Mouse (Mus musculus): Measurements from ENCODE around the gene 1700001C19Rik. TPM values are rescaled to one million over a fixed set of nuclear protein-coding genes. Genes with fewer than 3 reads are reported as not detected.

1700001C19Rik gene
- polyA plus RNA-seq, 1 experiment from 2014 or later = 0.45 TPM

GRCm38 (mm10) chr17:47408558-47408898, 28.6 kb downstream of the 1700001C19Rik start:
- peak; percentile 82 for TF ChIP-seq CTCF (IDR thresholded peaks at IDR 0.05; ENCODE audit: low read depth)
- no peak for TF ChIP-seq EP300 (optimal IDR thresholded peaks at IDR 0.05)
- Histone ChIP-seq H3K36me3 (ENCODE audit: control insufficient read depth, insufficient read depth, low read length) (no peaks in the 10 kb centered on the region), H3K27ac (replicated peaks) (no peak overlapping the region), H3K4me3 (ENCODE audit: low read depth, low read length) (no peak overlapping the region), H3K9ac (ENCODE audit: low read length) (no peak overlapping the region), H3K9me3 (ENCODE audit: control insufficient read depth, low read length) (no peaks in the 10 kb centered on the region), H3K4me1 (replicated peaks; ENCODE audit: control insufficient read depth, insufficient read depth) (no peaks in the 10 kb centered on the region), H3K4me2 (replicated peaks; ENCODE audit: low read depth) (no peak overlapping the region), H3K27me3 (ENCODE audit: control insufficient read depth, insufficient read depth, low read length) (peaks cover 3% of the 10 kb centered on the region; the same call in 1 of the 2 replicates)
- peak; percentile 69 for ATAC-seq (ENCODE audit: low FRiP score, low TSS enrichment)
- peak; percentile 79 for DNase-seq (ENCODE audit: low spot score)
- WGBS = 20% methylated on average over 8 of the region's 8 CpGs

GRCm38 (mm10) chr17:47407717-47408557, 29.2 kb downstream of the 1700001C19Rik start:
- Histone ChIP-seq H3K9ac (ENCODE audit: low read length) (no peak overlapping the region), H3K27me3 (ENCODE audit: control insufficient read depth, insufficient read depth, low read length) (peaks cover 3% of the 10 kb centered on the region; the same call in 1 of the 2 replicates), H3K27ac (replicated peaks) (no peak overlapping the region), H3K9me3 (ENCODE audit: control insufficient read depth, low read length) (no peaks in the 10 kb centered on the region), H3K4me3 (ENCODE audit: low read depth, low read length) (no peak overlapping the region), H3K4me1 (replicated peaks; ENCODE audit: control insufficient read depth, insufficient read depth) (no peaks in the 10 kb centered on the region), H3K36me3 (ENCODE audit: control insufficient read depth, insufficient read depth, low read length) (no peaks in the 10 kb centered on the region), H3K4me2 (replicated peaks; ENCODE audit: low read depth) (no peak overlapping the region)
- 58% methylated on average over 10 of the region's 10 CpGs for WGBS
- DNase-seq (ENCODE audit: low spot score) (no peak), ATAC-seq (ENCODE audit: low FRiP score, low TSS enrichment) (no peak)
- no peak for TF ChIP-seq EP300 (optimal IDR thresholded peaks at IDR 0.05)
- TF ChIP-seq CTCF (IDR thresholded peaks at IDR 0.05; ENCODE audit: low read depth) = no peak

- Histone ChIP-seq H3K27me3 (ENCODE audit: control insufficient read depth, insufficient read depth, low read length) (no peaks in the 10 kb centered on the region), H3K27ac (replicated peaks) (no peak within 1 kb of the TSS), H3K4me1 (replicated peaks; ENCODE audit: control insufficient read depth, insufficient read depth) (0 out of 2 replicates have a peak, but pooled peaks cover 2% of the 10 kb centered on the region), H3K4me3 (ENCODE audit: low read depth, low read length) (no peak within 1 kb of the TSS), H3K9me3 (ENCODE audit: control insufficient read depth, low read length) (no peaks in the 10 kb centered on the region), H3K4me2 (replicated peaks; ENCODE audit: low read depth) (no peak within 1 kb of the TSS), H3K9ac (ENCODE audit: low read length) (no peak within 1 kb of the TSS), H3K36me3 (ENCODE audit: control insufficient read depth, insufficient read depth, low read length) (no peaks in the 10 kb centered on the region)
- no peak for DNase-seq (ENCODE audit: low spot score)
- TF ChIP-seq EP300 (optimal IDR thresholded peaks at IDR 0.05) (no peak), CTCF (IDR thresholded peaks at IDR 0.05; ENCODE audit: low read depth) (no peak)
- 57% methylated on average over 10 of the region's 10 CpGs for WGBS
- no peak for ATAC-seq (ENCODE audit: low FRiP score, low TSS enrichment)
These were observed 36.7 kb downstream of the 1700001C19Rik start, which contains the start of gene Guca1a for GRCm38 (mm10) chr17:47400451-47400850. Gene Guca1a (minus strand): TSS chr17:47400584.

- WGBS = 81% methylated on average over 8 of the region's 8 CpGs
- no peak overlapping the region for H3K27ac ChIP-seq (replicated peaks)
- H3K4me2 ChIP-seq (replicated peaks; ENCODE audit: low read depth) = no peak overlapping the region
- H3K4me3 ChIP-seq (ENCODE audit: low read depth, low read length) = no peak overlapping the region
- H3K36me3 ChIP-seq (ENCODE audit: control insufficient read depth, insufficient read depth, low read length) = no peaks in the 10 kb centered on the region
- TF ChIP-seq CTCF (IDR thresholded peaks at IDR 0.05; ENCODE audit: low read depth) = no peak
- no peak for TF ChIP-seq EP300 (optimal IDR thresholded peaks at IDR 0.05)
- H3K9ac ChIP-seq (ENCODE audit: low read length) = no peak overlapping the region
- 0 out of 2 replicates have a peak, but pooled peaks cover 2% of the 10 kb centered on the region for H3K27me3 ChIP-seq (ENCODE audit: control insufficient read depth, insufficient read depth, low read length)
- peaks cover 2% of the 10 kb centered on the region; the same call in 1 of the 2 replicates for H3K4me1 ChIP-seq (replicated peaks; ENCODE audit: control insufficient read depth, insufficient read depth)
- DNase-seq (ENCODE audit: low spot score) = no peak
- no peaks in the 10 kb centered on the region for H3K9me3 ChIP-seq (ENCODE audit: control insufficient read depth, low read length)
- no peak for ATAC-seq (ENCODE audit: low FRiP score, low TSS enrichment)
These were observed 38.1 kb downstream of the 1700001C19Rik start for GRCm38 (mm10) chr17:47399091-47399490.

- TF ChIP-seq EP300 (optimal IDR thresholded peaks at IDR 0.05) (no peak), CTCF (IDR thresholded peaks at IDR 0.05; ENCODE audit: low read depth) (0 out of 2 replicates have a peak, but pooled peaks have one; percentile 20)
- ATAC-seq (ENCODE audit: low FRiP score, low TSS enrichment) = peak; percentile 90
- peak; percentile 89 for DNase-seq (ENCODE audit: low spot score)
- Histone ChIP-seq H3K9me3 (ENCODE audit: control insufficient read depth, low read length) (no peaks in the 10 kb centered on the region), H3K27ac (replicated peaks) (no peak overlapping the region), H3K4me2 (replicated peaks; ENCODE audit: low read depth) (peak overlapping the region; percentile 62), H3K4me1 (replicated peaks; ENCODE audit: control insufficient read depth, insufficient read depth) (peaks cover 2% of the 10 kb centered on the region; the same call in 1 of the 2 replicates), H3K4me3 (ENCODE audit: low read depth, low read length) (peak overlapping the region; percentile 34), H3K36me3 (ENCODE audit: control insufficient read depth, insufficient read depth, low read length) (no peaks in the 10 kb centered on the region), H3K27me3 (ENCODE audit: control insufficient read depth, insufficient read depth, low read length) (0 out of 2 replicates have a peak, but pooled peaks cover 2% of the 10 kb centered on the region), H3K9ac (ENCODE audit: low read length) (0 out of 2 replicates have a peak overlapping the region, but pooled peaks have one; percentile 48)
- 1% methylated on average over 17 of the region's 20 CpGs for WGBS
These were observed 41.7 kb downstream of the 1700001C19Rik start for GRCm38 (mm10) chr17:47395376-47395913.
